Mouse (Mus musculus) kidney, postnatal 14 days (tissue): Measurements from ENCODE around the gene Csrp3.

Source experiments
- DNase-seq: peaks from one replicate; pipeline ENCODE4 v3.0.0; 2022; ENCODE audit warnings: mixed read lengths

Csrp3 gene

DNA sequence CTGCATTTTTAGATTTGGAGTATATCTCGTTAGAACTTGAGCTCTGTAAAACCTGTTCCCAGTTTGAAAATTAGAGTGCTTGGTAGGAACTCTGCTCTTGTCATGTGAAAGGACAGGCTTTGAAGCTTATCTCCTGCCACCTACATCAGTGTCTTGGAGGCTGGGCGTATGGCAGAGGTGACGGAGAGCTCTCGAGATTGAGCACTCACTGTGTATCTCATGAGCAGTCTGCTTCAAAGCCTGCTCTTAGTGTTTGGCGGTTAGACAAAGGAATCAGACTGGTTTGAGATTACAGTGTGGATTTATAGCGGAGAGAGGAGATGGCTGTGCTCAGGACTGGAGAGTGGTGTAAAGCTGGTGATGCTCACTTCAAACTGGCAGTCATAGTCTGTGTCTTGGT, 22.7 kb downstream of the Csrp3 start:
- no peak for DNase-seq

DNA sequence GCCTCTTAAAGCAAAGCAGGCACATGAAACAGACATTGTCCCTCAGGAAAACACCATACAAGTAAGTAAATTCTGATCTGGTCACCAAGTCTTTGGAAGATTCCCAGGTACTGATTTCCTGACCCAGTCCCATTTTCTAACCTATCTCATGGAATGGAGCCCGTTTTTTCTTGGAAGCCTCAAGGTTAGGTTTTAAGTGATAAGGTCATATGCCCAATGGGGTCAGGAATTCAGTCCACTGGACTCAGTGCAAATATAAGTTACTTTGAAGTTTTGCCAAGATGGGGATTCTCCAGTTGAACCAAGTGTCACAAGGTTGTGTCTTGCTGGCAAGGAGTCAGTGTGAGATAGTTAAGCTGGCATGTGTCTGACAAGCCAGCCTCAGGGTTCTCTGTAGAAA, 23.2 kb downstream of the Csrp3 start:
- DNase-seq, result no peak

DNA sequence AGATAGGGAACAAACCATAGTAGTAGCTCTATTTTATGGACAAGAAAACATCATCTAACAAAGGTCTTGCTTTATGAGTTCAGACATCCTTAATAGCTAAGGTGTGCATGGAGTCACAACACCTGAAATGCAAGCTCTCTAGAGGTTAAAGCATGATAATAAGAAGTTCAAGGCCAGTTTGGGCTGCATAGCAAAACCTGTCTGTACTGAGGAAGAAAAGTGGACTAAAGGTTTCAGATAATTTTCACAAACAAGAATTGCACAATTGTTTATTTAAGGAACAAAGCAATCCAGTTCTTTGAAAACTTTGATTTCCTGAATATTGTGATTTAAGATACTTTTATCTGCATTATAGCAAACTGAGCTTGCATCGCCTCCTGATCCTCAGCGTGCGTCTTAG, 24.2 kb downstream of the Csrp3 start:
- no peak for DNase-seq

DNA sequence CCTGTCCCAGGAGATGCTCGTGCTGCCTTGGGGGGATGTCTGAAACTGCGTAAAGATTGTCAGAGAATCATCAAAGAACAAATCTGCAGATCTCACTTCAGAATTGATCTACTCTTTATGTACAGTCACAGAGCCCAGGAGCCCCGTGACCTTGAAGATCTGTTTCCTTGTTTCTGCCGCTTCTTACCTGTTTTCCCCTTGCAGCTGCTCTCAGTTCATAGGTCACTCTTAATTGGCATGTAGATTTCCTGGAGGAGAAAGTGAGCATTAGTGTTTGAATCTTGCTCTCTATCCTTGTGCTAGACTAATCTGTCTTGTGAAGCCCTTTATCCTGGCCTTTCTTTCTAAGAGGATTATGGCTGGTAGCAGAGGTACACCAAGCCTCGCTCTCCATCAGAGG, 26.2 kb downstream of the Csrp3 start:
- DNase-seq, result no peak

DNA sequence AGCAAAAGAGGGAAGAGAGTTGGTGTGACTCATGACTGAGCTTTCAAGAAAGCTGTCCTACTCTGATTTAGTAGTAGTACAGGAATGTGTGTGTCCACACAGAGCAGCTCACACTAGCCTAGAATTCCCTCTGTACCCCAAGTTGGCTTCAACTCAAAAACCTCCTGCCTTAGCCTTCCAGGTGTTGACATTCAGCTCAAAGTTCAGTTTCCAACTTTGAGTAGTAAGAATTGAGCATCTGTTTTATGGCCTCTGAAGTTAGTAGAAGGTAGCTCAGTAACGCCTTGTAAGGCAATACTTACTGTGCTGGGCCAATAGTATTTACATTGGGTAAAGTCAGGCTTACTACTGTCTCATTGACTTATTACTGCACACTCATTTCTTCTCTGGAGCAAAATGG, 34.2 kb downstream of the Csrp3 start:
- DNase-seq, result no peak

DNA sequence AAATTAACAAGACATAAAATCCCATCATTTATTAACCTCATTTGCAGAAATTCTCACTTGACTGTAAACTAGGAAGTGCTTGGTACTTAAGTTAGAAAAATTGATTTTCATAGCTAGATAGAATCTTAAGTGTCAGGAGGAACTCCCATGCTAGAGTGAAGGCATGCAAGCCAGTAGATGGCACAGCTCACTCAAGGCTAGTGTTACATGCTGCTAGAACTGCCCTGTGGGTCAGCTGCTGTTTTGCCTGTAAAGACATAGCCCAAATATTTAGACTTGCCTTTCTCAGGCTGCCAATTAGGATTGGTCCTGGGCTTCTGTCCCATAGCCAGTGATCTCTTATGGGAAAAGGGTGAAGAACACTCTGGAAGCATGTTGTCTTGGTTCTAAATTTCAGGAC, 35.5 kb downstream of the Csrp3 start:
- no peak for DNase-seq

DNA sequence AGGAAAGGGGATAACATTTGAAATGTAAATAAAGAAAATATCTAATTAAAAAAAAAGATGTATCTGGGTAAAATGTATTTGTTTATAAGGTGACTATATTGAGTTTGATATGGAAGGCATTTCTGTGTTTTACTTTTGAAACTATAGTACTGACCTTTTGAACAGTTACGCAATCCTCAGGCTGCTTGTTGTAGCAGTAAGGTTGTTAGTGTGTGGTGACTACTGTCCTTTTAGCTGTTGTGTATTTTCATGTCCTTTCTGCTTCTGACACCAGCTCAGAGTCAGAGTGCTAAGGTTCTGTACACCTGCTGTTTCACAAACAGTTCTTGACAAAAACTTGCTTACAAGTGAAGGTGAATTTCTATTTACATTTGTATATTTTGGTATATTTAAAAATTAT, 37.2 kb downstream of the Csrp3 start:
- no peak for DNase-seq

DNA sequence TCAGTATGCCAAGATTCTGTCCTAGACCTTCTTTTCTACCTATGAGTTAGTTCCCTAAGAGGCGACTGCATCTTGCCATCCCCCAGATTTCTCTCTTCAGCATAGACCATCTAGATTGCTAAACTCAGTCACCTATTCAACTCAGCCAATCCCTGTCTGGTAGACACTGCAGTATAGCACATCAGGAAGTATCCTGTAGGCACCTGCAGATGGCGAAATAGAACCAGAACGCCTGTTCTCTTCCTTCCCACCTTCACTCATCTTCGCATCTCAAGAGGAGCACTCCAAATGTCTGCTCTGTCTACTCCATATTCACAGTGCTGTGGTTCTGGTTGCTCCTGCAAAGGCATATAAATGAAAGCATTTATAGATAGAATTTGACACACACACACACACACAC, 41.2 kb downstream of the Csrp3 start:
- no peak for DNase-seq

DNA sequence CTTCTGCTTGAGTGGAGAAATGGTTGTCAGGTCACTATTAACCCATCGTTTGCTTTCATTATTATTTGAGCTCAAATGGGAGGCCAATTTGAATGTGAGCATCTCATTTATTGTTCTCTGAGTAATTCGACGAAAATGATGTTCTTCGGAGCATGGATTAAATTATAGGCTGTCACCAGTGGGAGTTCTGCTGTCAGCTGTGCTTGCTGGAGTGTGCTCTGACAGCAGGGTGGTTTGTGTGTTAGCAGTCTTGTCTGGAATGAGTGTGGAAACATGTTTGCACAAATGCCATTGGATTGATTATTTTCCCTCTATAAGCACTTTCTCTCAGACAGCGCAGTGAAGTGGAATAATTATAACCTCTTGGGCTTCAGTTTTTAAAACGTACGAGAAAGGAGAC, 44.5 kb downstream of the Csrp3 start:
- no peak for DNase-seq

DNA sequence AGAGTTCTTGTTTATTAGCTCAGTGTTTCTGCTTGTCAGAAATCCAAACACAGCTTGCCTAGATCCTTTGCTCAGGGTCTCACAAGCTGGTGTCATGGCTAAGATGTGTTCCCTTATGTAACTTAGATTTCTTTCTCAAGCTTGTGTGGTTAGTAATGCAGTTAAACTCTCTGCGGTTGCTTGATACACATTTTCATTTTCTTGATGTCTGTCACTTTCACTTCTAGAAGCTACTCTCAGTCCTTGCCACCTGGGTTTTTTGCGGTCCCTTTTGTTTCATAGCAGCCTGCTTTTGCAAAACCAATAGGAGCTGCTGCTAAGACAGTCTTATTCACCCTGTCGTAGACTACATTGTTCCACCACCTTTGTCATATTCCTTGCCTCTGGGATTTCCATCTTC, 52.7 kb downstream of the Csrp3 start:
- DNase-seq, result no peak

DNA sequence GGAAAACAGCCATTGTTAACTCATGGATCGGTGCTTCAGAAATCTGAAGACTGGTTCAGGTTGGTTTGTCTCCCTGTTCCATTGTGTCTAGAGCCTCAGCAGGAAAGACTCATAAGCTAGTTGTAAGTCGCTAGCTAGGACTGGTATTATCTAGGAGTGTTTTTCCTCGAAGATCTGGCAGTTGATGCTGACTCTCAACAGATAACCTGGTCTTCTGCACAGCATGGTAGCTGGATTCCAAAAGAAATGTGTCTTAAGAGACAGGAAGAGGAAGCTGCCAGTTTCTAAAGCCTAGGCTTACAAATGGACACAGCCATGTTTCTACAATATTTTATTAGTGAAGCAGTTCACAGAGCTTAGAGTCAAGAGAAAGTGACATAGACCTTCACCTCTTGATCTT, 56.4 kb downstream of the Csrp3 start:
- DNase-seq, result no peak

DNA sequence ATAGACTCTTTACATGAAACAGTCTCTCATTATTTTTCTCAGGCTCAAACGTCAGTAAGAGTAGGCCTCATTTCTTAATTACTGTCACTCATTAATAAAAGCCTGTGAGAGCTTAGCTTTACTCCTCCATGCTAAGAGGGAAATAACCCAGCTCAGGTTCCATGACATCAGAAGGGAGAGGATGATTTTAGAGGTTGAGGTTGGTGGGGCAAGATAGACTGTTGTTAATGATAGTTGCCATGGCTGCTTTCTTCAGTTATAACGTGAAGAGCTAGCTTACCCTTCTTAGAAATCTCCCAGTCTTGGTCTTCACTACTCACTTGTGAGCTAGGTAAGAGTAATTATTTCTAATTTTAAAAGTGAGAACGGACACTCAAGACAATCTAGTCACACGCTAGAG, 57.7 kb downstream of the Csrp3 start:
- no peak for DNase-seq

DNA sequence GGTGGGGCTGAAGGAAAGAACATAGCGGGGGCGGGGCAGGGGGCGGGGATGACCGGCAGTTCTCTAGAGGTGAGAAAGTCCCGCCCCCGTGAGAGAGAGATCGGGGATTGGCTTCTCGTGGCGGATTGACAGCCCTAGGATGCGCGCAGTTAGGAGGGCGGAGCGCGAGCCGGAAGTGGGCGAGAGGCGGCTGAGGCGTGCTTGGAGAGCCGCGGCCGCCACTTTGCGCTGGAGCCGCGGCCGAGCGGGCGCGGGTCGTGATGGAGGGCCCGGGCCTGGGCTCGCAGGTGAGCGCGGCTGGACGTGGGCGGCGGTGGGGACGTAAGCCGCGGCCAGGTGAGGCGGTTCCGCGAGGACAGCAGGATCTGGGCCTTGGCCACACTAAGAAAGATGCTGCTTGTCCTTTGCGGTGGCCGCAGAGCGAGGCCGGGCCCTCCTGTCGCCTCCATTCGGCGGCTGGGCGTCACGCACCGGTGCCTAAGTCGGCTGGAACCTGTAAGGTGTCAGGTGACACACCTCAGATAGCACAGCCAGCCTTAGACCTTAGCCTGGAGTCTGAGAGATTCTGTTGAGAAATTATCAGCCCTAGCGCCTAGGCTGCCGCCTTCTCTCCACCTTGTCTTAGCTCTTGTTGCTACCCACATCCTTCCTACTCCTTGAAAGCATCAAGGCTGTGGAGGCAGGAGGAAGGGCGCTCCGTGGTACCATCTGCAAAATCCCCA, 58.8 kb downstream of the Csrp3 start, which contains the start of gene Zdhhc13:
Gene Zdhhc13 (plus strand): TSS at position 153 of the 722 bp plus-strand sequence.
- peak; percentile 96 for DNase-seq

DNA sequence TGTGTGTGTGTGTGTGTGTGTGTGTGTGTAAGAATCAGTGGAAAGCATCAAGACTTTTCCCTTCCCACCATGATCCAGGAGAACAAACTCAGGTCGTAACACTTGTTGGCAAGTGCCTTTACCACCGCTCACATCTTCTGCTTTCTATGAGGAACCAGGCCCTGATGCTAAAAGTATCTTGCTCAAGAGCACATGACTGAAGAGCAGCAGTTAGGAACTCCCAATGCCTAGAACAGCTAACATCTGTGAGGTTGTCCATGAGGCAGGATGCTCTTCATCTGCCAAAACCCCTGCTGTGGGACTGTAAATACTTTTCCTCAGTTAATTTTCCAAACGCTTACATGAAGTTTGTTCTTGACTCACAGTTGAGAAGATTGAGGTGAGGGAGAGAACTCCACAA, 59.5 kb downstream of the Csrp3 start:
- DNase-seq, result no peak

DNA sequence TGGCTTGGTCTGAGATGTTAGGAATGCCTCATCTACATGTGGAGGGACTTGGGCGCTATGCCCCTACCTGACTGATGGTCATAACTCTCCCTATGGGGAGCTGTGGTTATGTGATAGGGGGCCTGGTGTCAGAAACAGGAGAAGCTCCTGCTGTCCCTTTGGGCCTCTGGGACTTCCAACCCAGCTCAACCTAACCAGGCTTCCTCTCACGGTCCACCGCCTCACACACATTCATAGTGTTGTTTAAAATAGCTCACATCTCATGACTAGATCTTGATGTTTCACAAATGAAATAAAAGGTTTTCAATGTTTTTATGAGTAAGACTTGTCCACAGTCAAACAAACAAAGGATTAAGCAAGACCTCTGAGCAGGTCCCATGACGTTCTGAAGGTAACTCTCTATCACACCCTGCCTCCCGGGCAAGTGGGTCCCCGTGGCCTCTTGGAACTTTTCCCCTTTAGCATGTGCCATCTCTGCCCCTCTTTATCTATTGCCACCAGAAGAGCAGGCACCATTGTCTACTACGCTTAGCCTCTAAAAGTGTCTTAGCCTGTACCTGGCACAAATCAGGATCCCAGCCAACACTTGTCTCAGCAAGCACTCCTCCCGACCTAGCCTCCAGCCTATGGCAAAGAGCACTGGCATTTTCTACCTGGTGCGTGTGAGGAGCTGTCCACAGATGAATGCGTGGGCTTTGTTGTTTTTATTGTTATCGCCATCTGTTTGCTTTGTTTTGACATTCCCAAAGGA, 62.9 kb downstream of the Csrp3 start:
- DNase-seq, result no peak

DNA sequence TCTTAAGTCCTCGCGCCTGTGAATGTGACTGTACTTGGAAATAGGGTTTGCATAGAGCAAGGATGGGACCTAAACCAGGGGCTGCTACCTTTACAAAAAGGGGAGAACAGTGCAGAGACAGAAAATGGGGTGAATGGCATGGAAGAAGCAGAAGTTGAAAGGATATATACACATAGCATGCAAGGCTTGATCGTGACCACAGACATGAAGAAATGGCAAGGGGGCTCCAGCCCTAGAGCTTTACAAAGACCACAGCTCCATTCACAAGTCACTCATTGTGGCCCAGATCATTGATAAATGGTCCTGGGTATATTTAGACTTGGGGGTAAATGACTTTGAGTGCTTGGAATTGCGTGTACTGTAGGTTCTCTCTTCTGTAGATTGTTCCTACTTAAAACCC, 65.4 kb downstream of the Csrp3 start:
- no peak for DNase-seq
